Mouse (Mus musculus) lung, postnatal 4 days (tissue): ENCODE results near the gene Defb39.

Experiments
- DNase-seq, 2 experiments: peaks; one replicate each; pipeline ENCODE4 v3.0.0; 2021

The Defb39 gene

DNA sequence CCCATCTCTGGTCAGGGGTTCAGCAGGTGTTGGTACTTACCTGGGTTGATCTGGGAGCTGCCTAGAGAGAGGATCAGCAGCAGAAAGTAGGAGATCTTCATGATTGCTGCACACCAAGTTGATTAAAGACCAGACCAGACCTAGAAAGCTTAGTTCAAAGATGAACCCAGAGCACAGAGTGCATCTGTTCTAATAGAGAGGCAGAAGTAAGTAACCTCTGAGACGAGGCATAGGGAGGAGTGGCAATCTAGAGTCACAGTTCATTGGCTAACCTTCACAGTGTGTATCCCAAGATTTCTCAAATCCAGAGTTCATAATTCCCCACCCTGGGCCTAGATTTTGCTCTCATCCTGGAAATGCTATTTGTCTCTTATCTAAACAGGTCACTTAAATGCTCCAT, at the start of gene Defb39:
Gene Defb39, minus strand, starts transcription at position 101 of the 400 bp plus-strand sequence.
- DNase-seq: no peak

DNA sequence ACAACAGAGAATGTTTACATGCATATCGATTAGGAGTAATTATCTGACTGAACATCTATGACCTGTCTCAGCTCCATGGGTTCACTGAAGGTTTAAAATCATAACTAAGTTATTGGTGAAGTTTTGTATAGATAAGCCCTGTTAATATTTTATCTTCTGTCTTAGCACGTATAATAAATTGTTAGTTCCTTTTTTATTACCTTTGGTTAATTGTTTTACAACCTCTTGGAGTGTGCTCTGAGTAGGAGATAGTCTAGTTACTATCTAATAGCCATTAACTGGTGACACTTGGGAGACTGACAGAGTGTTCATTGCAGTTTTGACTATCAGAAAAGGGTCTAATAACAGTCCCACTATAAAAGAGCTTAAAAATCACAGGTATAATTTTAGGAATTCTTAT, 1.4 kb upstream of the Defb39 start:
- DNase-seq: no peak

DNA sequence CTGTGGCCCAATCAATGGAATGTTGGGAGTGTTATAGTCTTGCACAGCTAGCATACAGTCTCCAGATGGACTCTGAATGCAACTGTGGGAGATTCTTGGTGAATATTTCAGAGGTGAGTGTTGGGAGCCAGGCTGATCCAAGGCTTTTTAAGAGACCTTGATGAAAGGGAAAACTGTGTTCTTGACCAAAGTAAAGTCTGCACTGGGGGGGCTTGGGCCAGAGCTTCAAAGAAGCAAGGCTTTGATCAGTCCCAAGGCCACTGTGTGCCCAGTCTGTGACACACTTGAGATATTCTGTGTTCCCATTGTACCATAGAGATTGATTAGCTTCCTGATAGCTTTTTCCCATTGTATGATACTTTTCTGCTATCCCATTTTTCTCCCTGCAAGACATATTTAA, 1.7 kb downstream of the Defb39 start:
- no peak for DNase-seq

DNA sequence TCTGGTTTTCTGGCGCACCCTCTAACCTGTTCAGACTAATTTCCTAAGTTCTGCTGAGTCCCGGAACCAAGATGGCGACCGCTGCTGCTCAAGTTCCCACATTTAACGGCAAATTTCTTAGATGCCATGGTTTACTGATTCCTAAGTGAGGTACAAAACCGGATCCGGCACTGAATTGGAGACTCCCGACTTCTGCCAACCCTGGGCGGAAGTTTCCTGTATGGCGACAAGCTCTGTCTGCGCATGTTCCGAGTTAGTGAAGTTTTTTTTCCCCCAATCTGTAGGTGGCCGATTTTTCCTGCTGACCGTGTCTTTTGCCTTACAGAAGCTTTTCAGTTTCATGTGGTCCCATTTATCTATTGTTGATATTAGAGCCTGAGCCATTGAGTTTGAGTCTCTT, 19.4 kb downstream of the Defb39 start:
- no peak for DNase-seq

DNA sequence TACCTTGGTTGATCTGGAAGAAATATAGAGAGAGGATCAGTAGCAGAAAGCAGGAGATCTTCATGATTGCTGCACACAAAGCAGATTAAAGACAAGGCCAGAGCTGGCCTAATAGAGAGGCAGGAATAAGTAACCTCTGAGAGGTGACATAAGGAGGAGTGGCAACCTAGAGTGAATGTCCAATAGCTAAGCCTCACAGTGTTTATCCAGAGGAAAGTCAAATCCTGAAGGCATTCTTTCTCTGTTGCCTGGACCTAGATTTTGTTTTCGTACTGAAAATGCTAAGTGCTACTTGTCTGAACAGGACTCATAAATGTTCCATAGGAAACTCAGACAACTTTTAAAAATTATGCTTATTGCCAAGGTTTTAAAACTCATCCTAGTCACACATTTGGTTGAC, 38.1 kb downstream of the Defb39 start, which contains the start of gene Defb38:
Gene Defb38, minus strand, starts transcription at position 101 of the 400 bp plus-strand sequence.
- DNase-seq: no peak
